ENCODE assay signal across 36 mouse cellular contexts in genomic region chr6:128587619-128588018, GRCm38 (mm10). TPM values are rescaled to one million over a fixed set of nuclear protein-coding genes. Genes with fewer than 3 reads are reported as not detected.
A peak's percentile ranks its signal among the peaks of the same experiment; 100 is the strongest.
DNase-seq lines count a peak whose midpoint lies in the region; ATAC-seq and TF ChIP-seq lines count a peak whose summit lies in the region.
"Had no signal": no experiment of that assay in that cellular context is flagged by ENCODE, and none has a peak within 500 bp of the region (broad histone marks: within the 10 kb centered on the region; RNA-seq: fewer than 3 reads in every experiment).

No protein-coding gene starts in this region.

- no peaks in the 10 kb centered on the region for H3K27me3 ChIP-seq in liver, embryonic 11.5 days (replicated peaks; ENCODE audit: control insufficient read depth, insufficient read depth, low read length)
- no peaks in the 10 kb centered on the region for H3K27me3 ChIP-seq in liver, embryonic 16.5 days (ENCODE audit: control insufficient read depth, insufficient read depth, low read depth, low read length)
- H3K27me3 ChIP-seq in forebrain, postnatal 0 days (ENCODE audit: insufficient read depth, low read length) = no peaks in the 10 kb centered on the region
- H3K27me3 ChIP-seq: embryonic facial prominence, embryonic 15.5 days; forebrain, embryonic 12.5 days; heart, embryonic 13.5 days; hindbrain, embryonic 15.5 days; limb, embryonic 12.5 days; midbrain, embryonic 15.5 days; neural tube, embryonic 15.5 days; stomach, embryonic 15.5 days had no signal

- H3K36me3 ChIP-seq in liver, embryonic 11.5 days (ENCODE audit: control insufficient read depth, insufficient read depth, low read length) = no peaks in the 10 kb centered on the region
- H3K36me3 ChIP-seq in liver, embryonic 16.5 days (ENCODE audit: control insufficient read depth, insufficient read depth) = no peaks in the 10 kb centered on the region
- H3K36me3 ChIP-seq in forebrain, postnatal 0 days (ENCODE audit: insufficient read depth) = no peaks in the 10 kb centered on the region
- H3K36me3 ChIP-seq: embryonic facial prominence, embryonic 10.5 days; embryonic facial prominence, embryonic 15.5 days; forebrain, embryonic 12.5 days; heart, embryonic 13.5 days; hindbrain, embryonic 15.5 days; limb, embryonic 12.5 days; midbrain, embryonic 15.5 days; neural tube, embryonic 15.5 days; stomach, embryonic 15.5 days had no signal

- peak; percentile 80 for ATAC-seq in liver, embryonic 11.5 days (replicated peaks; ENCODE audit: low FRiP score)
- peak; percentile 57; the same call in 1 of the 2 replicates for ATAC-seq in common myeloid progenitor, adult 5-6 weeks (replicated peaks; ENCODE audit: low read depth, poor library complexity, severe bottlenecking)
- peak; percentile 55 for ATAC-seq in liver, embryonic 16.5 days (ENCODE audit: low read depth)
- no peak for ATAC-seq in activated CD4-positive, CD25-positive, alpha-beta regulatory T cell, adult 4 months
- no peak for ATAC-seq in forebrain, postnatal 0 days
- ATAC-seq: inflammation-experienced regulatory T-cells, adult 6 months; lung, postnatal 0 days; midbrain, embryonic 15.5 days had no signal

- no peaks in the 10 kb centered on the region for H3K4me1 ChIP-seq in liver, embryonic 11.5 days (replicated peaks; ENCODE audit: control insufficient read depth, insufficient read depth, low read length)
- no peaks in the 10 kb centered on the region; the same call in 1 of the 2 replicates for H3K4me1 ChIP-seq in liver, embryonic 16.5 days (ENCODE audit: control insufficient read depth, low read depth, low read length)
- H3K4me1 ChIP-seq in forebrain, postnatal 0 days (ENCODE audit: insufficient read depth) = no peaks in the 10 kb centered on the region
- H3K4me1 ChIP-seq: embryonic facial prominence, embryonic 15.5 days; forebrain, embryonic 12.5 days; heart, embryonic 13.5 days; hindbrain, embryonic 15.5 days; limb, embryonic 12.5 days; midbrain, embryonic 15.5 days; neural tube, embryonic 15.5 days; stomach, embryonic 15.5 days had no signal

- H3K4me3 ChIP-seq in liver, embryonic 11.5 days (ENCODE audit: low read depth, low read length) = no peak overlapping the region
- no peak overlapping the region for H3K4me3 ChIP-seq in liver, embryonic 16.5 days (ENCODE audit: low read depth, low read length)
- no peak overlapping the region for H3K4me3 ChIP-seq in forebrain, postnatal 0 days (ENCODE audit: low read depth, low read length)
- H3K4me3 ChIP-seq: embryonic facial prominence, embryonic 10.5 days; embryonic facial prominence, embryonic 15.5 days; forebrain, embryonic 12.5 days; heart, embryonic 13.5 days; hindbrain, embryonic 15.5 days; limb, embryonic 12.5 days; midbrain, embryonic 15.5 days; neural tube, embryonic 15.5 days; stomach, embryonic 15.5 days had no signal

- TF ChIP-seq CTCF in forebrain, postnatal 0 days (IDR thresholded peaks at IDR 0.05; ENCODE audit: low read depth) = no peak

- no peaks in the 10 kb centered on the region for H3K9me3 ChIP-seq in liver, embryonic 11.5 days (ENCODE audit: control insufficient read depth, low read length)
- no peaks in the 10 kb centered on the region for H3K9me3 ChIP-seq in liver, embryonic 16.5 days (replicated peaks; ENCODE audit: control insufficient read depth, low read length)
- no peaks in the 10 kb centered on the region for H3K9me3 ChIP-seq in forebrain, postnatal 0 days (ENCODE audit: low read length)
- H3K9me3 ChIP-seq: embryonic facial prominence, embryonic 10.5 days; embryonic facial prominence, embryonic 15.5 days; forebrain, embryonic 12.5 days; heart, embryonic 13.5 days; hindbrain, embryonic 15.5 days; limb, embryonic 12.5 days; midbrain, embryonic 15.5 days; neural tube, embryonic 15.5 days; stomach, embryonic 15.5 days had no signal

- DNase-seq in liver, embryonic 11.5 days (ENCODE audit: low spot score) = no peak
- DNase-seq in liver = no peak
- no peak for DNase-seq in forebrain, postnatal 0 days
- DNase-seq in right cerebral cortex, postnatal 4 days = no peak
- DNase-seq: adrenal gland, adult 2 months; cerebellum, adult 11 months; cerebellum, adult 9-10 months; gastrocnemius, postnatal 14 days; heart, postnatal 10 days; kidney, adult 11 months; kidney, postnatal 14 days; layer of hippocampus, adult 9-11 months; lung, adult 18-20 months; lung, postnatal 4 days; retina, postnatal 1 day; right cerebral cortex, postnatal 14 days; thymus, adult 2 months had no signal

- H3K27ac ChIP-seq in liver, embryonic 11.5 days (ENCODE audit: low read depth, low read length) = no peak overlapping the region
- no peak overlapping the region for H3K27ac ChIP-seq in liver, embryonic 16.5 days (ENCODE audit: low read length)
- H3K27ac ChIP-seq in forebrain, postnatal 0 days (ENCODE audit: low read depth, low read length) = no peak overlapping the region
- H3K27ac ChIP-seq: embryonic facial prominence, embryonic 10.5 days; embryonic facial prominence, embryonic 15.5 days; forebrain, embryonic 12.5 days; heart, embryonic 13.5 days; hindbrain, embryonic 15.5 days; limb, embryonic 12.5 days; midbrain, embryonic 15.5 days; neural tube, embryonic 15.5 days; stomach, embryonic 15.5 days had no signal

- no peak overlapping the region for H3K9ac ChIP-seq in liver, embryonic 11.5 days (ENCODE audit: low read depth, low read length)
- no peak overlapping the region for H3K9ac ChIP-seq in liver, embryonic 16.5 days (ENCODE audit: low read depth, low read length)
- no peak overlapping the region for H3K9ac ChIP-seq in forebrain, postnatal 0 days
- H3K9ac ChIP-seq: embryonic facial prominence, embryonic 15.5 days; forebrain, embryonic 12.5 days; heart, embryonic 13.5 days; hindbrain, embryonic 15.5 days; limb, embryonic 12.5 days; midbrain, embryonic 15.5 days; neural tube, embryonic 15.5 days; stomach, embryonic 15.5 days had no signal

- WGBS in liver, embryonic 11.5 days = 57% methylated on average over 6 of the region's 6 CpGs
- WGBS in liver, embryonic 16.5 days (ENCODE audit: insufficient replicate concordance) = 28% methylated on average over 6 of the region's 6 CpGs
- WGBS in forebrain, postnatal 0 days = 92% methylated on average over 6 of the region's 6 CpGs

- no peak overlapping the region for H3K4me2 ChIP-seq in liver, embryonic 11.5 days
- H3K4me2 ChIP-seq in liver, embryonic 16.5 days (ENCODE audit: low read depth, low read length) = no peak overlapping the region
- no peak overlapping the region for H3K4me2 ChIP-seq in forebrain, postnatal 0 days (ENCODE audit: low read depth)
- H3K4me2 ChIP-seq: embryonic facial prominence, embryonic 15.5 days; forebrain, embryonic 12.5 days; heart, embryonic 13.5 days; hindbrain, embryonic 15.5 days; limb, embryonic 12.5 days; midbrain, embryonic 15.5 days; neural tube, embryonic 15.5 days; stomach, embryonic 15.5 days had no signal

RNA-seq across cellular contexts. Expression of gene A2ml1, which starts 6.2 kb away (rescaled TPM):
- 0.45 and 1.3 TPM in 2 replicates for polyA plus RNA-seq in liver, embryonic 11.5 days (2014; fragmentation: Nextera tagmentation; extraction: Ambion mirVana)
- not detected in 2 replicates for total RNA-seq in common myeloid progenitor, adult 5-6 weeks (2017)
- polyA plus RNA-seq in liver, embryonic 16.5 days (2015; fragmentation: Nextera tagmentation; extraction: Ambion mirVana) = 47.2 and 49.7 TPM in 2 replicates
- under 1 TPM in 1 of 2 experiments, not detected in 1; 0.45 TPM for polyA plus RNA-seq in activated CD4-positive, CD25-positive, alpha-beta regulatory T cell, adult 4 months (2017; shearing (Covaris generic))
- 2.8 and 3.9 TPM in 2 replicates for total RNA-seq in forebrain, postnatal 0 days (2014; rRNA removed)
- polyA plus RNA-seq in forebrain, postnatal 0 days (2015; fragmentation: Nextera tagmentation; extraction: Ambion mirVana) = 10.7 and 14.2 TPM in 2 replicates
- total RNA-seq: adrenal gland, adult 2 months; gastrocnemius, postnatal 14 days; heart, postnatal 10 days; hematopoietic stem cell, adult 5-6 weeks had no signal
- polyA plus RNA-seq: adrenal gland, adult 2 months; embryonic facial prominence, embryonic 10.5 days; inflammation-experienced regulatory T-cells, adult 6 months; limb, embryonic 12.5 days had no signal

RNA-seq across cellular contexts. Expression of gene Klrb1a, which starts 35.7 kb away (rescaled TPM):
- polyA plus RNA-seq in liver, embryonic 11.5 days (2014; fragmentation: Nextera tagmentation; extraction: Ambion mirVana) = 0.18 TPM in 1 of 2 replicates, not detected in the other
- total RNA-seq in common myeloid progenitor, adult 5-6 weeks (2017) = not detected in 2 replicates
- polyA plus RNA-seq in liver, embryonic 16.5 days (2015; fragmentation: Nextera tagmentation; extraction: Ambion mirVana) = 0.24 and 0.27 TPM in 2 replicates
- polyA plus RNA-seq in activated CD4-positive, CD25-positive, alpha-beta regulatory T cell, adult 4 months (2017; shearing (Covaris generic)) = under 1 TPM in 1 of 2 experiments, not detected in 1; 0.60 TPM
- total RNA-seq in forebrain, postnatal 0 days (2014; rRNA removed) = not detected in 2 replicates
- polyA plus RNA-seq in forebrain, postnatal 0 days (2015; fragmentation: Nextera tagmentation; extraction: Ambion mirVana) = not detected in 2 replicates
- total RNA-seq: adrenal gland, adult 2 months; adrenal gland, postnatal 4 days; gastrocnemius, postnatal 14 days; heart, postnatal 10 days; left cerebral cortex, postnatal 25 days had no signal
- polyA plus RNA-seq: cortical plate, adult 2 months; embryonic facial prominence, embryonic 10.5 days; embryonic facial prominence, embryonic 15.5 days; forebrain, embryonic 12.5 days; heart, embryonic 13.5 days; hindbrain, embryonic 15.5 days; kidney, embryonic 14.5 days; limb, embryonic 12.5 days; lung, postnatal 0 days; midbrain, embryonic 15.5 days; neural tube, embryonic 15.5 days; stomach, embryonic 15.5 days had no signal

Comparison
In these comparisons a context has a peak if more than half of its experiments do, and no peak if none do; other contexts are left out.
1. ATAC-seq: peak in liver, embryonic 11.5 days (single experiment), common myeloid progenitor, adult 5-6 weeks (single experiment) and liver, embryonic 16.5 days (single experiment); none in activated CD4-positive, CD25-positive, alpha-beta regulatory T cell, adult 4 months (single experiment) and forebrain, postnatal 0 days (single experiment).